Mouse (Mus musculus): ENCODE results near the gene Mogs.

- TF ChIP-seq CTCF (IDR thresholded peaks at IDR 0.05; ENCODE audit: extremely low read depth, insufficient read depth, low read length) (no peak), POLR2A (IDR thresholded peaks at IDR 0.05; ENCODE audit: extremely low read depth, insufficient read depth, low read length) (no peak)
These were observed 17.1 kb downstream of the Mogs start for GRCm38 (mm10) chr6:83132176-83132919.

Measured in cortical plate, adult 2 months (tissue).